Mouse (Mus musculus): ENCODE results near the gene Ccr6. TPM values are rescaled to one million over a fixed set of nuclear protein-coding genes. Genes with fewer than 3 reads are reported as not detected.

Gene Ccr6
- 41.0 TPM for polyA plus RNA-seq (2017; shearing (Covaris generic))

DNA sequence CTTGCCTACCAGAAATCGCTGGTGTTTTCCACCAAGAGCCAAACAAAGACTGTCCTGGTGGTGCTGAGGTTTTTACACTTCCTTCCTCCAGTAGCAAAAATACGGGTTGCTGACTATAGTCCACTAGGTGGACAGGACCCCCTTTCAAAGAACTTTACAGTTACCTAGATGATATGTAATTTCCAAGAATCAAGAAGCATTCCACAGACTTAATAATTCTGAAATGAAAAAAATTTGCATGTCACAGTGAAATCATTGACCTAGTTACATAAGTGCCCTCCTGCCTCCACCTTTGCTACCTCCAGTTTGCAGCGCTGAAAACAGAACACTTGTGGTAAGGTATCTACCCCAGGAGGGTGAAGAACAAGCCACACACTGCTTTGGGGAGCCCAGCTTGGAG is at the start of gene Ccr6:
Gene Ccr6 (plus strand): TSS at position 301 of the 400 bp plus-strand sequence.

DNA sequence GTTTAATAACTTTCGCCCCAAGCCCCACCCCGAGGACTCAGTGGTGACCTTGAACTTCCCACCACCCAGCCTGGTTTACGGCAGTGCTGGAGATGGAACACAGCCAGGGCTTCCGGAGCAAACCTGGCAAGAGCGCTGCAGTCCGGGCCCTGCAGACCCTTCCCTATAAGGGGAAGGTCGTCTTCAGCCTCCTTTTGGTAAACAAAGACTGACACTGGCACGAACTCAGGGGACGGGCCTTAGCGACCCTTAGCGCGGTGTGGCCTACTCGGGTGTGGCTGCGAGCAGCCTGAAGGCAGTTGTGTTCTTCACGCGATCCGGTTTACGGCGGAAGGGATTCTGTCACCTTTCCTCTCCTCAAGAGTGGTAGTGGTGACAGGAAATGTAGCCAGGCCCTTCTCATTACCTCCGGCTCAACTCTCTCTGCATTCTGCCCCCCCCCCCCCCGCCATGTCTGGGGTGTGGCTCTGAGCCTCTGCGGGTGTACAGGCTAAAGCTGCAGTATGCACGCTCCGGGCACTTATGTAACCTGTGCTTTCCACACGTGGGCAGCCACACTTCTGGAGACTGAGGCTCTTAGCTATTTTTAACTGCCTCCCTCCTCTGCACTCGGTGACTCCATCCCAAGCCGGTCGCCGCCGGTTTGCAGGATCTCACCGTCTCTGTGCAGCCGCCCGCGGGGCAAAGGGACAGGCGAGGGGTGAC is 47.1 kb downstream of the Ccr6 start, which contains the start of gene Mpc1:
Gene Mpc1 (plus strand): TSS at position 84 of the 705 bp plus-strand sequence.

Other genes starting within 250 kb of the Ccr6 start
- 0.19 TPM for gene Gm49673, start 88.3 kb upstream of the Ccr6 start, polyA plus RNA-seq (2017; shearing (Covaris generic))
- 82.4 TPM for gene Rnaset2a, start 87.9 kb upstream of the Ccr6 start, polyA plus RNA-seq (2017; shearing (Covaris generic))
- 20.8 TPM for gene Fgfr1op, start 70.5 kb upstream of the Ccr6 start, polyA plus RNA-seq (2017; shearing (Covaris generic))
- 164 TPM for gene Mpc1, start 46.9 kb downstream of the Ccr6 start, polyA plus RNA-seq (2017; shearing (Covaris generic))
- 181 TPM for gene Sft2d1, start 75.1 kb downstream of the Ccr6 start, polyA plus RNA-seq (2017; shearing (Covaris generic))
- gene Prr18, start 101.4 kb downstream of the Ccr6 start, polyA plus RNA-seq (2017; shearing (Covaris generic)) = 0.14 TPM
- gene T2, start 119.9 kb downstream of the Ccr6 start, polyA plus RNA-seq (2017; shearing (Covaris generic)) = 0.29 TPM
- gene T, start 198.4 kb downstream of the Ccr6 start, polyA plus RNA-seq (2017; shearing (Covaris generic)) = not detected